Mouse (Mus musculus) heart, adult 11 months (tissue): ENCODE data around the gene Camkv.

Source experiments
- DNase-seq: peaks from one replicate; pipeline ENCODE4 v3.0.0; 2022

Camkv gene

DNA sequence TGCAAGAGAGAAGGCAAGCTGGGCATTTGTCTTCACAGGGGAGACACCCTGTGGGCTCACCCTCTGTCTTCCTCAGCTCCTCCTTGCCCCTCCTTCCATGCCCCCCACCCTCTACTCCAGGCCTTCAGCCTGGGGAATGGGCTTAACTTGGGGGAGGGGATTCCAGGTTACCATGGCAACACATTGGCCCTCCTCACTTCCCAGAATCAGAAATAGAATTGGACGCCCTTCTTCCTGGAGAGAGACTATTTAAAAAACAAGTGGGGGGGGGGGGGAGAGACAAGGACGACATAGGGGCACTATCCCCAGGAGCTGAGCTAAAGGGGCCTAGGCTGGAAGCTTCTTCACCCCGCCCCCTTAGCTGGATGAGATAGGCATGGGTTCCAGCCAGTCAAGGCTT is 10.2 kb upstream of the Camkv start:
- no peak for DNase-seq

DNA sequence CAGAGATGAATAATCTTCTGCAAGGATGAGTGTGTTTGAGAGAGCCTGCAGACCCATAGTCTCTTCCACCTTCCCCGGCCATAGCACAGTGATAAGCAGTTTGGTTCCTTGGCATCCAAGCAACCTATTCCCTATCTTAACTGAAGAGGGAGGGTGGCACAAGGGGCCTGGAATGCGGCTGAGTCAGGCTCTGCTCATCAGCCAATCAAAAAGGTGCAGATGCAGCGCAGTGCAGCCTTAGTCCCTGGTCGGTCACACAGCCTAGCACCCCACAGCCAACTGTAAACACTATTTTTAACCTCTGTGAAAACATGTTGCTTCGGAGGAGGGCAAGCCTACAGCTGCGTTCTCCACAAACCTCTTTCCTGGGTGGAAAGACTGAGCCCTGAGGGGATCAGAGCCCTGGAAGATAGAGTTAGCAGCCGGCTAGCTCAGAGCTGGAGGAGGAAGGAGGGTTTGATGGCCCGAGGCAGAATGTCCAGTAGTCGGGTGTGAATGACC is 8.5 kb upstream of the Camkv start:
- peak; percentile 92 for DNase-seq

DNA sequence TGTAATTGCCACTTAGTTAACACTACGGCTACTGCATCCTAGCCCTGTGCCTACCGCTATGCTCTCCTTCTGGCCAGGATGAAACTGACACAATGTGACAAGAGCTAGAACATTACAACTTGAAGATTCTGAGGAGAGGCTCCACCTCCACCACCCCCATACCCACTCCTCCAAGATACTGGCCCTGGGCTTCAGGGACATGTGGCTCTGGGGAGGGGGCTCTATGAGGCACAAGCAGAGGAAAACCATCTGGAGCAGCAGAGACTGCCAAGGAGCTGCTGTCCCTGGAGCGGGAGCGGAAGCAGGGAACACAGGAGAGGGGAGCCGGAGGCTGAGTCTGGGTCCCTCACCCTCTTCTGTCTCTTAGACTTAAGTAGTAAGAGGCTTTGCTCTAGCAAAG is 7.7 kb upstream of the Camkv start:
- DNase-seq, result no peak

DNA sequence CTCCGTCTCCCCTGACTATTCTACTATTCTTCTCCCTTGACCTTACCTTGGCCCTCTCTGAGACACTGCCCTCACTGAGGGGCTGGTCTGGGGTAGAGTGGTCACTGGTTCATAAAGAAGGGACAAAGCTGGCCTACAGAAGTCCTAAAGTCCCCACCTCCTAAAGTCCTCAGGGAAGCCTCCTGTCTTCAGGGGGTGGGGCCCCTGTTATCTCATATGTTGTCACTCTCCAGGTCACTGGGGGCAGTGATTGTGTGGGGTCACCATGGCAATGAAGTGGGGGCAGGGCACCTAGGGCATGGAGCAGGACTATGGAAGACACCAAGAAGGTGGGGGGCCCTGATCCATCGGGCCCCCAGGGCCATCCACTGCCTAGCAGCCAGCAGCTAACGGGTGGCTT is 7.3 kb upstream of the Camkv start, which contains the start of gene Actl11:
TSS of gene Actl11 (plus strand) at position 301 of the 400 bp plus-strand sequence.
- no peak for DNase-seq

DNA sequence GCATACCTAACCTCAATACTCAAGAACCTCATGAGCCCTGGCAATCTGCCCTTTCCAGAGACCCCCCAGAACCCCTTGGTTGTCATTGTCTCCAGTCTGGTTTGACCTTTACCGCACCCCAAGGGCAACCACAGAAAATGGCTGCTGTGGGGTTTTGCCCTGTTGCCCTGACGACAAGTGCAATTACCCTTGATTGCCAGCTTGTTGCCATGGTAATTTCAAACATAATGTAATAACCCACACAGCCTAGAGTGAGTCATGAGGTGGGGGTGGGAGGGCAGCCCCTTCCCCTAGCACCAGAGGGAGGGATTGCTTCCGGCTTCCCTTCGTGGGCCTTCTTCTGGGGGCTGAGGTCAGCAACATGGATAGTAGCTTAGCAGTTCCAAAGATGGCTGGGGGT is 3.3 kb upstream of the Camkv start:
- no peak for DNase-seq

DNA sequence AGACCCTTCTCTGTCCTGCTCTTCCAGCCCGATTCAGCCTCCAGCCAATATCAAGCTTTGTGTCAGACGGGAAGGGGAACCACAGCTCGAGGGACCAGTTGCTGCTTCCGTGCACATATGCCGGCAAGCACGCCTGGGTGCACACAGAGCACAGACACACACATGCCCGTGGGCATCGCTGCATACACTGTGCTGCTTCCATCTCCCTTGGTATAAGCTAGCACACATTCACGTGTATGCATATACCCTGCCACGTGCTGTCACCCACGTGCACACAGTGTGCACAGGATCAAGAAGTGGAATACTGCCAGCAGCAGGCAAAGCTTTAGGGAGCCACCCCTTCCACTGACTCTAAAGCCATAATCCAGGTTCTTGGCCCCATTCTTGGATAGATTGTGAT is 1.3 kb upstream of the Camkv start:
- DNase-seq, result no peak

DNA sequence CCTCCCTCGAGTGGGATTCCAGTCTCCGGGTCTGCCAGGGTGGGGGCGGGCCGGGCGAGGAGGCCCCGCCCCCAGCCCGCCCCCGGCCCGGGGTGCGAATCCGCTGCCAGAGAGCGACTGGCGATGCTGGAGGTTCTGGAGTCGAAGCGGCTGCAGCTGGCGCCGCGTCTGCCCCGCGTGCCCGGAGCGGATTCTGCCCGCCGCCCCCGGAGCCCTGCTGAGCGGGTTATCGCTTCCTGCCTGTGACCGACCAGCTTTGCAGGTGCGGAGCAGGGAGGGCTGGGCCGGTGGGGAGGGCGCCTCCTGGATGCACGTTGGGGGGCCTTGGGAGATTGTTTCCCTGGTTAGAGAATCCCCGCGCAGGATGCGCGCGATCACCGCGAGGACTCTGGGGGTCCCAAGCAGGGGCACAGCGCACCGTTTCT is 328 bp downstream of the Camkv start:
- no peak for DNase-seq

DNA sequence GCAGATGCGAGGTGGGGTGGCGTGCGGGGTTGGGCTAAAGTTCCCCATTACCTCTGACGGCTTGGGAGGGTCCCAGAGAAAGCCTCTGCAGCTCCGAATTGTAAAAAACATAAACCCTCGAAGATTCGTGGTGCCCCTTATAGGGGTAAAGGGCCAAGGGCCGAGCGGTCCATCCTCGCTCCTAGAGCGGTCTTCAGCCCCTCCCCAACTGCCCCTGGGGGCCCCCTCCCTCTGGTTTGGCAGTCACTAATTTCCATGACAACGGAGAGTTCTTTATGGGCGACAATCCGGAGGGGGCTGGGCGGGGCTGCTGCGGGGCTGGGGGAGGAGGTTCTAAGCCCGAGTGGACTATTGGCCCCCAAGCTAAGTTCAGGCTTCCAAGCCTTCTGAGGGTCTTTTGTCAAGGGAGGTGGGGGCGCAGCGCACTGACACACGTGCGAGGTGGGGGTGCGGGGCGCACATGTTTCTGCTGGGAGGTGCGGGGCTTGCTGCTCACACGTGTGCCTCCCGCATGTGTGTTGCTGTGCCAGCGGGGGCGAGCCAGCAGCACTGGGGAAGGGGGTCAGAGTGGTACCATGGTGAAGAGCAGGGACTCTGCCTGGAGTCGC is 845 bp downstream of the Camkv start:
- no peak for DNase-seq

DNA sequence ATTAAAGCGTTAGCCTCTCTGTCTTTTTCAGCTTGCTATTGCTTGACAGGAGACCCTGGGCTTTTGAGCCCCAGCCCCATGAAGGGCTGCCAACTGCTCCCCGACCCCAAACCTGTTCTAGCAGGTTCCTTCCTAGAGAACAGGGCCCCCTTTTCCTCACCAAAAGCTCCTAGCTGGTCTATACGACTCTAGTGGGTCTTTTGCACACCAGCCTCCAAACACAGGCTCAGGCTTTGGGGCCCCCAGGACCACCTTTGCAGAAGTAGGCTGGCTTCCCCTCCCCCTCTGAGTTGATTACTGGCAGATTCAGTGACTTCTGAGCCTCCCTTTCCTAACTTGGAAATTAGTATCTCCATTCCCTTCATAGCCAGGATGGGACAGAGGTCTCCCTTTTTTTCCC is 1.4 kb downstream of the Camkv start:
- DNase-seq, result no peak

DNA sequence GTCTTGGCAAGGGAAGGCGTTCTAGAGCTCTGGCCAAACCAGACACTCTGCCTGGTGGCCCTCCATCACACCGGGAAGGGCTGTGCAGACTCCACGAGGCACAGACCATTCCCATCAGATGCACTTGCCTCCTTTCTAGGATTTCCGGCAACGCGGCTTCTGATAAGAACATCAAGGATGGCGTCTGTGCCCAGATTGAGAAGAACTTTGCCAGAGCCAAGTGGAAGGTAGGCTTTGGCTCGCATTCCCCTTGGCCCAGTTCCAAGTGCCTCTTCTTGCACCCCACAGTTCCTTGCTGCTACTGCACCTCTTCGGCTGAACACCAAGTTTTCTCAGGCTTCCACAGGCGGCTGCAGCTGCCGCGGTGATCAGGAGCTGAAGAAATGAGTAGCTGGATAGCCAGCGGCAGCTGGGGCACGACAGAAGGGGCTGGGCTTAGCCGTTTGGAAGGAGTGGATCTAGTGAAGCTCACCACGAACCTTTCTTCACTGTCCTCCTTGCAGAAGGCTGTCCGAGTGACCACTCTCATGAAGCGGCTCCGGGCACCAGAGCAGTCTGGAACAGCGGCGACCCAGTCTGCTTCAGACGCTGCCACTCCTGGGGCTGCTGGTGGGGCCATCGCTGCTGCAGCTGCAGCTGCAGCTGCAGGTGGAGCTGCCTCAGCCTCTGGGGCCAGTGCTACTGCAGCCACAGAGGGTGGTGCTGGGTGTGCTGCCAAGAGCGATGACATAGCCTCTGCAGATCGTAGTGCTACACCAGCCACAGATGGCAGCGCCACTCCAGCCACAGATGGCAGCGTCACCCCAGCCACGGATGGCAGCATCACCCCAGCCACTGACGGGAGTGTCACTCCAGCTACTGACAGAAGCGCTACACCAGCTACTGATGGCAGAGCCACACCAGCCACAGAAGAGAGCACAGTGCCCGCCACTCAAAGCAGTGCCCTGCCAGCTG is 12.0 kb downstream of the Camkv start:
- DNase-seq, result no peak

DNA sequence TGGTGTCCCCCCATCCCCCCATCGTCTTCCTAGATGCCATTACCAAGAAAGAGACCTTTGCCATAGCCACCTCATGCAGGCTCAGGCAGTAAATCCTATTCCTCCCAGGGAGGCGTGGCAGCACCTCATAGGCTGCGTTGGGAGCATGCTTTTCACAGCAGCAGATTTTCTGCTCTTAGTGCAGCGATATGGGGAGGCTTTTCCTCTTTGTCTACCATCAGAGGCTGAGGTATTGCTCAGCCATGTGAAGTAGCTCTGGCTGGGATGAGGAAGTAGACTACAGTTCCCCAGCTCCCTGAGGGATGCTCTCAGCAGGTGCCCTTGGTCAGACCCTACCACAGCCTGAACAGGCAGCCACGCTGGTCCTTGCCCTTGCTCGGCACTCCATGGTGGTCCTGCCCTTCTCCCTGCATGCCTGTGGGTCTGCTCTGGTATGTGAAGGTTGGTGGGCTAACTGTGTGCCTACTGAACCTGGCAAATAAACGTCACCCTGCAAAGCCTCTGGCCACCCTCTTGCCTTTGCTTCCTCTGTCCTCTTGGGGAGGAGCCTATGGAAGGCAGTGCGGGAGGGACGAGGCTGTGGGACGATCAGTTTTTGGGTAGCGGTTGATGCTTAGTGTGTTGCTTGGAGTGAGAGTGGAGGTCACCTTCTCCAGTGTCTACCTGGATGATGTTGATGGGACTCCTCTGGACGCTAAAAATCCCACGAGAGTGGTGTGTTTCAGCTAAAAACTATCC is 13.9 kb downstream of the Camkv start:
- DNase-seq, result no peak

DNA sequence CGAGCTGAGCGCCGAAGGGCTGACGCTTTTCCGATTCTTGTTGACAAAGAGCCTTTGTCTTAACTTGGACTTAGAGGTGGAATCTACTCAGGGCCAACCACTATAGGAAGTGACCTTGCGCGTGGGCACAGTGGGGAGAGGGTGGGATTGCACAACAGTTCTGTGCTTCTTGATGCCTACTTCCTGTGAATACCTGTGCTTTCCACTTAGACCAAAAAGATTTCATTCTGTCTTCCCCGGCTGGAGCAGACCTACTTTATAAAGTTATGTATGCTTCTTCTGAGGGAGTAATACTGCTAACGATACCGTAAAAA is 14.4 kb downstream of the Camkv start, which contains the start of gene Traip:
TSS of gene Traip (plus strand) at position 215 of the 314 bp plus-strand sequence.
- no peak for DNase-seq

DNA sequence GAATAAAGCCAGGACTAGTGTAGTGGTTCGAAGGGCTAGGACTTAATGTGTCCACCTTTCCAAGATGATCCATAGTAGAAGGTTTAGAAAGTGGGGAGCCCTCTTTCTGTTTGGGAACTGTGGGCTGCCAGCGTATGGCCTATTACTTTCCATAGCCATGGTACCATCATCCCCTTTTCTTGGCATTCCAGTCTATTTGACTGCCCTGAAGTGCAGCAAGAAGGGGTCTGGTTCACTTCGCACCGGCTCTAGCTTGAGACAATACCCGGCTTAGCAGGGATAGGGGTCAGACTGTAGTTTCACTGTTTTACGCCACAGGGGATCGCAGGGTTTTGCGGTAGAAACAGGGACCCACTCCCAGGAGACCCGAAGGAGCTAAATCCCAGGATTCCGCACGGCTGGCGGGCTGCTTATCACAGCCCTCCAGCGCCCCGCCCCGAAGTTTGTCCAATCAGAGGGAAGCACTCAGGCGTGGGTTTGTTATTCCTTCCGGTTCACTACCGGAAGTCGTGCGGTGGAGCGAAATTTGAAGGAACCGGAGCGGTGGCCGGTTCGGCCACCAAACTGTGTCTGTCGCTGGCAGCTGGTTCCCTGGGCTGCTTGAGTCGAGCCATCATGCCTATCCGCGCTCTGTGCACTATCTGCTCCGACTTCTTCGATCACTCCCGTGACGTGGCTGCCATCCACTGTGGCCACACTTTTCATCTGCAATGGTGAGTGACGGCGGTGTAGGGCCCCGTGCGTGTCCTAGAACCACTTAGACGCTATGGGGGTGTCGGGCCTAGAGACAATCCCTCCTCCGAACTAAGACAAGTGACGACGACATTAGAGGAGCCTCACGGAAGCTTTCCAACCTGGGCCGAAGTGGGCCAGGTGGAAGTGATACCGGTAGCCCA is 15.2 kb downstream of the Camkv start:
- peak; percentile 99 for DNase-seq

DNA sequence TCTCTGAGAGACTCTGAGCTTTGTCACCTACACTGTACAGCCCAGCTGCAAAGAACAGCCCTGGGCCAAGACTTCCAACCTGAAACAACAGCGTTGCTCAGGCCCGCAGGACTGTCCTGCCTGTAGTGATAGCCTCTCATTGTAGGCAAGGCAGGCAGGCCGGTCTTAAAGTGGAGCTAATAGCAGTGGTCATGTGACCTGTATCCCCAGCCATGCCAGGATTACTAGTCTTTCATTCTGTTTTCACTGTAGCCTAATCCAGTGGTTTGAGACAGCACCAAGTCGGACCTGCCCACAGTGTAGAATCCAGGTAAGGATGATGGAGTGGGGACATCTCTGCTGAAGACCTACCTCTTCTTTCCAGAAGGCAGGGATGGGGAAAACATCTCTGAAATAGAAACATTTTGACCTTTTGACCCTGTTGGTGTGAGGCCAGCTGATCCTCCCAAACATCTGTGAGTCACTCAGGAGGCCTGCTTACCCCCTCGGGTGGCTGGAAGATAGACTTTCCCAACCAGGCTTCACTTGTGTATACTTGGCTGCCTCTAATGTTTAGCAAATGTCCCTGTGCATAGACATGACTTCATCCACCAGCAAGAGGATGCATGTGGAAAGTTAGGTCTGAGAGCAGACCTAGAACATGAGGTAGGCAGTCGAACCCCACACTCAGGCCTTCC is 20.3 kb downstream of the Camkv start:
- DNase-seq, result no peak

DNA sequence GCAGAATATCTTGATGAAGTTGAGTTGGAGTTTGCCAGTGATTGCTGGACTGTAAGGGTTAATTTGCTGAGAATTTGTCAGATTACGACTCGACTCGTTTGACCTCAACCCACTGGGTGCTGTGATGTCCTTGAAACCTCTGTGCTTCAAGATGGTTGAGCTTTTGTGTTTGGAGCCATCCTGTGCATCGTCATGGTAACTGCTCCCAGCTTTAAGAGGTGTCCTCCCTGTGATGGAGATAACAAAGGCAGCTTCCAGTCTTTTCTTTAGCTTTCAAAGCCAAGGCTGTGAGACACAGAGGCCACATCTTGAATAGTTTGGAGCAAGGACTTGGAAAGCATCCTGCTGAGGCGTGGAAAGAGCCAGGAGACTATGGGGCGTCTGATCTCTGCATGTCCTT is 21.7 kb downstream of the Camkv start:
- DNase-seq, result no peak

DNA sequence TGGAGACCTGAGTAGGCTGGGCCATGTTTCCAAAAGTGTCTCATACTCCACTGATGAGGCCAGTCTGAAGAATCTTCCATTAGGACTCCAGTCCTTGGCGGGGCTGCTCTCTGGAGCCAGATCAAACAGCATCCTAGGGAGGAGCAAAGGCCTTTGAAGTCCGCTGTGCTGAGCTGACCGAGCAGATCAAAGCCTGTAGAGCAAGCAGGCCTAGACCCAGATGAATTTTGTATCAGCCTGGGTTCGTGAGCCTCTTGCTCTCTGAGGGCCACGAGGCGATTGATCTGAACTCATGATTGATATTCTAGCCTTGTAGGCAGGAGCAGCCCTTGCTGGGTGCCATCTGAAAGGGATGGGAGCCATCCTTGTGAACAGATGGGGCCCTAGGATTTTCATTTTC is 24.4 kb downstream of the Camkv start:
- no peak for DNase-seq

DNA sequence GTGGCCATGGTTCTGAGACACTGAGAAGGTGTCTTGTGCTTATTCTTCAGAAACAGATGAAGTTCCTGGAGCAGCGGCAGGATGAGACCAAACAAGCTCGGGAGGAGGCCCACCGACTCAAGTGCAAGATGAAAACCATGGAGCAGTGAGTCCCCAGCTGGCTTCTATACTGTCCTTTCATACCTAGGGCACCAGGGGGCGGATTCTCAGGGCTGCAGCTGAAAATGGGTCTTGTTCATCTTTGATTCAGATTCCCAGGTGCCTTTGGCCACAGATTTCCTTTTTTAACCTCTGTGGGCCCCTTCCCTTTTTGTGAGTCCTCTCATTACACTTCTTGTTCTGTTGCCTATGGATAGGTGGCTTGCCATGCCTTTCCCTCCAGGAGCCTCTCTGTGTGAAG is 25.5 kb downstream of the Camkv start:
- DNase-seq, result no peak

DNA sequence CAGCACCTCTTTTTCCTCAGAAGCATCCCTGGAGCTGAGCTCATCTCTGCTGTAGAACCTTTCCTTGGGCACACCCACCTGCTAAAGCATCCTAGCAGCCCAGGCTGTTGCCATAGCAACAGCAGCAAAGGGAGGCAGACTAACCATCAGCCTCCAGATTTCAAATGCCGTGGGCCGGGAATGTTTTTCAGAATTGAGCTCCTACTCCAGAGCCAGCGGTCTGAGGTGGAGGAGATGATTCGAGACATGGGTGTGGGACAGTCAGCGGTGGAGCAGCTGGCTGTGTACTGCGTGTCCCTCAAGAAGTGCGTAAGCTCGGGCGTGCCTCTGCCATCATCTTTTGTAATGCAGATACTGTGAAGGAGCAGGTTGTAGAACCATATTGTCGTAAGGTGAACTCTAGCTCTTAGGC is 25.9 kb downstream of the Camkv start:
- DNase-seq, result no peak

DNA sequence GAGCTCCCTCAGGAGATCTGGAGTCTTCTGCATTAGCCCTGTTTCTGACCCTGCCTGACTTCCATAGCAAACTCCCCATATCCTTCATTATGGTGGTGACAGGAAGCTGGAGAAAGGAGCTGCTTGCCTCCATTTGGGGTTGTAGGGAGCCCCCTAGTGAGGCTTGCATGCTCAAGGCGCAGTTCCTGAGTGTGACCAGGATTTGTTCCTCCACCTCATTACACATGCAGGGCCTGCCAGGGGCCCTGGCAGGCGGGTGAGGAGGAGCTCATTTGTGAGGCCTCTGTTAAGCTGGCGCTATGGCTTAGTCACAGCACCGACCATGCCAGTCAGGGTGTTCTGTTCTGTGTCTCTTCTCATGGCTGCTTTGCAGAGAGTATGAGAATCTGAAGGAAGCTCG is 26.4 kb downstream of the Camkv start:
- DNase-seq, result peak; percentile 93

DNA sequence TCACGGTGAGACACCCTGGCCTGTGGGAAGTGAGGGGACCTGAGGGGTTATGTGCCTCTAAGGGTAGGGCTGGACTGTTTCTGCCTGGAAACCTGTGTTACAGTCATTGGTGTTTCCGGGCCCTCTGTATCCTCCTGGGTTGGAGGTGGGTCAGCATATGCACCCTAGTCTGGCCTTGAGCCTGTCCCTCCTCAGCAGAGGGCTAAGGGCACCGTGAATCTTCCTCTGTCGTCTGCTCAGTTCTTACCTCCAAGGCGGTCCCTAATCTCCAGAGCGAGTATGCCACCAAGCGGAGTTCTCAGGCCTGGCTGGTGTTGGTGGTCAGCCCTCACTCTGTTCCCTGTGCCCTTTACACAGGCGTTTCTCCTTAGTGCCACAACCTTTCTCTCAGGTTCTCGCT is 27.4 kb downstream of the Camkv start:
- peak; percentile 91 for DNase-seq

DNA sequence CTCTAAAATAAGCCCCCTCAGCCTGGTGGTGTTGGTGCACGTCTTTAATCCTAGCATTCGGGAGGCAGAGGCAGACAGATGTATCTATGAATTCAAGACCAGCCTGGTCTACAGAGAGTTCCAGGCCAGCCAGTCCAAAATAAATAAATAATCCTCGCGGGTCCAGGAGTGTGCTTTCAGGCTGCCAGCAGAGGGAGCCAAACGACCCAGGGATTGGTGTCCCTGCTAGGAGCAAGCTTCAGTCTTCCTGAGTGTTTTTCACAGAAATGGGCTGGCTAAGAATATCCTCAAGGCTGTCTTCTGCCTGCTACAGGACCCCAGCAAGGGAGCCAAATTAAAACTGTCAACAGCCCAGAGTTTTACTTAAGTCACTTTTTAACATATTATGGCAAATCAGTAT is 28.2 kb downstream of the Camkv start:
- peak; percentile 98 for DNase-seq

DNA sequence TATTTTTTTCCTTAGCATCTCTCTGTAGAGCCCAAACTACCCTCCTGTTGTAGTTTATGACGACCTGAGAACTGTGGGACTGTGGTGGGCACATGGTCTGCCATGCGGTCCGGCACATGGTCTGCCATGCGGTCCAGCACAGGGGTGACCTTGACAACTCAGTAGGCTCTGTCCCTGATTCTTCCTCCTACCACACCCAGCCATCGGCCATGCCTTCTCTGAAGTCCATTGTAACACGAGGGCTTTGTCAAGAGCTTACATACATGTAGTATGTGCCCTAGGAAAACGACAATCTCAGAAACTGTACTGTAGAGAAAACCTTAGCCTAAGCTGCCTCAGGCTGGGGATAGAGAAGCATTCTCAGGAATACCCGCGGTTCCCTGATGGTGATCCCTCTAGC is 29.2 kb downstream of the Camkv start:
- DNase-seq, result peak; percentile 90
